Mouse (Mus musculus) left cerebral cortex, postnatal 4 days (tissue): ENCODE measurements around the gene Htatip2. TPM values are rescaled to one million over a fixed set of nuclear protein-coding genes. Genes with fewer than 3 reads are reported as not detected.

Experiments
- DNase-seq: peaks from one replicate; pipeline ENCODE4 v3.0.0-alpha.2; 2022
- intact Hi-C: fragments of 180-260 bp; cut with DNase I; formaldehyde crosslinking; loops from one replicate; pipeline ENCODE4 v1.15.1; 2025
- total RNA-seq, 2 experiments: library from RNA; stranded (reverse); gene quantifications; 2 replicates each; pipeline ENCODE4 v1.2.3; 2021

Htatip2 gene
- total RNA-seq, 2 experiments from 2014 or later, result 4.7 to 5.5 TPM

GRCm38 (mm10) chr7:49783017-49783416, 24.1 kb downstream of the Htatip2 start:
- no peak for DNase-seq
- intact Hi-C loops, result no loop called here

- no peak for DNase-seq
- intact Hi-C loops, result no loop called here
Measured at GRCm38 (mm10) chr7:49785141-49785540, 26.2 kb downstream of the Htatip2 start.

DNA sequence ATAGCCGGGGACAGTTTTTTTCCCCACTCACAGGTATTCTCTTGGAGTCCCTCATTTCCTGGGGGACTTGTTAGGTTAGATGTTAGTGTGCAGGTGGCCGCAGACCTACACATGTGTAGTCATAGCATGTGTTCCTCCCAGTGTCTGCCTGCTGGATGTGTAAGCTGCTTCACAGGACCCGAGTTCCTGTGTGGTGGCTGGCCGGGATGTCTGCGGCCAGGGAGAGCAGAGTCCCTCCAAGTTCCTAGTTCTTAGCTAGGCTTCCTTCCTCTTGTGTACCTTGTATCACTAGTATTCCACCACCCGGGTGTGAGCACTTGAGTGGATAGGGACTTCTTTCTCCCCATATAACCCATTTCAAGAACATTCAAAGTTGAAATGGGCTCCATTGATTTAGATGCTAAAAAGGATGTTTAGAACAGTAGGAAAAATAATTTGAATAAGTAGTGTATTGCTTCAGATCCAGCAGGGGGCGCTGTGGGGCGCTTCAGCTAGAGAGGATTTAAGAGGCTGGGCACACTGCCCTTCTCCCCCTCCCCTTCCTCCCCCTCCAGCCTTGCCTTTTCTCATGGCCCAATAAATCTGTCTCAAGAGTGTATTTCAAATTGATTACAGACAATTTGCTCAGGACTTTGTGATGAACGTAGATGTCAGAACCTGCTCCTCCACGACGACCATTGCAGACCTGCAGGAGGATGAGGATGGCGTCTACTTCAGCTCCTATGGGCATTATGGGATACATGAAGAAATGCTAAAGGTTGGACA, 27.9 kb downstream of the Htatip2 start:
- peak; percentile 90 for DNase-seq
- intact Hi-C loops, result no loop called here

- intact Hi-C loops, result no loop called here
- no peak for DNase-seq
Measured at GRCm38 (mm10) chr7:49787383-49787645, 28.4 kb downstream of the Htatip2 start.

DNA sequence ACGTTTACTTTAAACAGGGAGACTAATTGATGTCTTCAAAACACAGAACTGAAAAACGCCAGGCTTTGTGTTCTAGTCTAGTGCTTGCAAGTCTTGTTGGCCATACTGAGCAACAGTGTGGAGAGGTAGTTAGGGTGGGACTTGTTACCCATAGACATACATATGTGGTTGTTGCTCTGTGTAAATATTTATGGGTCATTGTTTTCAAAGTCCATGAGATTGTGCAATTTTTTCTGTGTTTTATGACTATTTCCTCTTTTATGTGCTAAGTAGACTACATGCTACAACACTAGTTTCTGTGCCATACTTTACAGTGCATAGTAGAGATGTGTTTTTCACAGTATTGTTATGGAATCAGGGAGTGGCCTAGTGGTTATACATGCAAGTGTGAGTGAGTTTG, 35.4 kb downstream of the Htatip2 start:
- intact Hi-C loops, result no loop called here
- no peak for DNase-seq

DNA sequence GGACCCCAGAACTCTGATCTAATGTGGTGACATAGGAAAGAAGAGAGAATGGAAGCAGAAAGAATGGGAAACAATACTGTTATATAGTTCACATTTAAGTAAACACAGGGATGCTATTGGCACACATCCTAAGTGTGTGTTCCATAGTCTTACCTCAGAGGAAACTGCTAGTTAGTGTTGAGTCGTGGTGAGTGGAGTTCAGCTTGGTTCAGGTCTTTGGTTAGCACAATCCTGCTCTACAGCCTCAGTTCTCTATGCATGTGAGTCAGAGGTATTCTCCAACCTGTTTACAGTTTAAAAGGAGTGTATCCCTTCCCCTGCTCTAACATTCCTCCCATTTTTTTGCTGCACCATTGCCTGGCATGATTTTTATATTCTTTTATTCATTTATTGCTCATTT, 38.3 kb downstream of the Htatip2 start:
- intact Hi-C loops, result no loop called here

DNA sequence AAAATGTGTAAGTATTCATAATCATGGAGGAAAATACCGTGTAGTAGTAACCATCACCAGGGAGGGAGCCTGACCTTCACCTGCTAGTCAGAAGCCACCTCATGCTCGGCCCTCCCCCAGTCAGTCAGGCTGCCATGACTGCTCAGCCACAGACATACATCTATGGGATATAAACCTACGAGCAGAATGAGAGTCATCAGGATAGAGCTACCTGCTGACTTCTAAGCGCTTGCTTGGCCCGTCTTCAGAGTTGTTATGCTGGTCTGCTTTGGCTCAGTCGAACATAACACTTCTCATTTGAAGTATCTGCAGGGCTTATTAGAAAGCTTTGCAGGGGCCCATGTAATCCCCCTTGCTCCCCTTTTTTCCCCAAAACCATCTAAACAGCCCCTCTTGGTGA, 44.6 kb downstream of the Htatip2 start:
- no peak for DNase-seq
- intact Hi-C loops, result no loop called here

More for the DNA sequence above, 38.3 kb downstream of the Htatip2 start:
- no peak for DNase-seq

DNA sequence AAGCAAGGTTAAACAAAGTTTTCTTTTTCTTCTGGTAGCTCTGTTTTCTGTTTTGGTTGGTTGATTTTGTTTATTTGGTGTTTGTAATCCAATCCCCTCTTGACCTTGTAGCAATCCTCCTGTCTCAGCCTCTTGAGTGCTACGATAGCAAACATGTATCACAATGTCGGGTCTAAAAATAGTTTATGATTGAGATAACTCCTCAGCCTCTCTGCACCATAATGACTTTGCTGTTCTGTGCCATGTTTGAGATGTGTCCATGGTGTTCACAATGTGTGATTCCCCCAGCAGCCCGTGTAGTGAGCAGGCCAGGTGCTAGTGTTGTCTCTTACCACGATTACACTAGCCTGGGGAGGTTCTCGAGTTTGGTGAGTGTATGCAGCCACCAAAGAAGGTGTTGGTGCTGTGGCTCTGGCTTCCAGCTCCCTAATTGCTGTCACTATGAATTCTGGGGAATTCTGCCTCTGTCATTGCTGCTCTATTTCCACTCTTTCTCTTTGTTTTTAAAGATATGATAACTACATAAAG, 45.8 kb downstream of the Htatip2 start:
- no peak for DNase-seq
- intact Hi-C loops, result no loop called here

- no peak for DNase-seq
- intact Hi-C loops, result no loop called here
Measured at GRCm38 (mm10) chr7:49805618-49806017, 46.7 kb downstream of the Htatip2 start.

GRCm38 (mm10) chr7:49807093-49807682, 48.3 kb downstream of the Htatip2 start:
- intact Hi-C loops, result no loop called here

GRCm38 (mm10) chr7:49807846-49808622, 49.1 kb downstream of the Htatip2 start:
- intact Hi-C loops, result no loop called here
- DNase-seq, result no peak

More at GRCm38 (mm10) chr7:49807093-49807682, 48.3 kb downstream of the Htatip2 start:
- no peak for DNase-seq

GRCm38 (mm10) chr7:49809100-49809499, 50.2 kb downstream of the Htatip2 start:
- intact Hi-C loops, result no loop called here
- no peak for DNase-seq

DNA sequence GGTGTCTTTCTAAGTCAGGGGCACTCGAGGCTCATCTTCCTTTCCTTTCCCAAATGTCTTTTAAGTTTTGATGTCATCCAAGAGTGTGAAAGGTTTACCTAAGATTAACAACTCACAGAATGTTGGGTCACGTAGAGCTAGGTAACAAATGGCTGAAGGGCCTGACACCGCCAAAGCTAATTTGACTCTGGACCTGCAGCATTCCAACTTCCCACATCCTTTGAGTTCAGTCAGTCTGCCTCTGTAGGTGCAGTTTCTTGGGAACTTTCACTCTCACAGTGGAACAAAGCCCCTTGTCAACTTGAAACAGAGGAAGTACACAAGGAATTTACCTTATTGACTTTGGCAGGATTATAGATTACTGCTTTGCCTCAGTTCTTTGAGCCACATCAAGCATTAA, 50.6 kb downstream of the Htatip2 start:
- intact Hi-C loops, result no loop called here
- DNase-seq, result no peak

GRCm38 (mm10) chr7:49811346-49811745, 52.4 kb downstream of the Htatip2 start:
- intact Hi-C loops, result no loop called here
- no peak for DNase-seq

- no peak for DNase-seq
- intact Hi-C loops, result no loop called here
Measured at GRCm38 (mm10) chr7:49819393-49819792, 60.5 kb downstream of the Htatip2 start.

DNA sequence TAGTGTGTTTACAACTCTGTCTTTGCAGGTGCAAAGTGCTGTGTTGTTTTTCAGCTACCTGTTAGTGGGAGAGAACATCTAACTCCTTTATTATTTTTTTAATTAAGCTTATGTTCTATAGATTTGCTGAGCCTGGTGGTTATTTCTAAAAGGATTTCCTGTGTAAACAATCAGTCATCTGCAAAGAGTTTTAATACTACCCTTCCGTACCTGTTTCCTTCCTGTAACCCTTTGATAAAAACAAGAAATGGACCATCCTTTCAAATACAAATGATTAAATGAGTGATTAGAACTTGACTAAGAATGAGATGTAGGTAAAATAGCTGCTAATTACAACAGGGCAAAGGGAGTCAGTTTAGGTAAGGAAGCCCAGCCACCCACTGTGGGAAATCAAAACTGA, 62.5 kb downstream of the Htatip2 start:
- intact Hi-C loops, result no loop called here
- no peak for DNase-seq

- DNase-seq, result no peak
- intact Hi-C loops, result no loop called here
Measured at GRCm38 (mm10) chr7:49822028-49822427, 63.1 kb downstream of the Htatip2 start.

Other genes starting within 250 kb of the Htatip2 start
- gene Dbx1, start 122.3 kb upstream of the Htatip2 start, total RNA-seq, result not detected
- 10 to 100 TPM; 47.5 to 49.2 TPM for gene Prmt3, start 19.2 kb downstream of the Htatip2 start, total RNA-seq
- gene Slc6a5, start 151.0 kb downstream of the Htatip2 start, total RNA-seq, result not detected
- 10 to 100 TPM; 34.0 to 43.3 TPM for gene Nell1, start 215.7 kb downstream of the Htatip2 start, total RNA-seq